Mouse (Mus musculus): ENCODE results near the gene Nat10. TPM values are rescaled to one million over a fixed set of nuclear protein-coding genes. Genes with fewer than 3 reads are reported as not detected.

Gene Nat10
- polyA plus RNA-seq, 1 experiment from 2014 or later: 55.1 TPM

- no peak for DNase-seq (ENCODE audit: low spot score)
- H3K27ac ChIP-seq (ENCODE audit: low read depth, low read length): no peak overlapping the region
- H3K4me2 ChIP-seq: no peak overlapping the region
- no peak overlapping the region for H3K4me3 ChIP-seq (ENCODE audit: low read depth, low read length)
- no peak overlapping the region for H3K9ac ChIP-seq (ENCODE audit: low read depth, low read length)
- H3K9me3 ChIP-seq (ENCODE audit: control insufficient read depth, low read length): no peaks in the 10 kb centered on the region
- no peaks in the 10 kb centered on the region for H3K36me3 ChIP-seq (ENCODE audit: control insufficient read depth, insufficient read depth, low read length)
- WGBS: 67% methylated on average over 9 of the region's 9 CpGs
- no peaks in the 10 kb centered on the region for H3K4me1 ChIP-seq (replicated peaks; ENCODE audit: control insufficient read depth, insufficient read depth, low read length)
- ATAC-seq (replicated peaks; ENCODE audit: low FRiP score): no peak
- no peaks in the 10 kb centered on the region for H3K27me3 ChIP-seq (replicated peaks; ENCODE audit: control insufficient read depth, insufficient read depth, low read length)
These were observed 78.8 kb downstream of the Nat10 start for GRCm38 (mm10) chr2:103682261-103682722.

DNA sequence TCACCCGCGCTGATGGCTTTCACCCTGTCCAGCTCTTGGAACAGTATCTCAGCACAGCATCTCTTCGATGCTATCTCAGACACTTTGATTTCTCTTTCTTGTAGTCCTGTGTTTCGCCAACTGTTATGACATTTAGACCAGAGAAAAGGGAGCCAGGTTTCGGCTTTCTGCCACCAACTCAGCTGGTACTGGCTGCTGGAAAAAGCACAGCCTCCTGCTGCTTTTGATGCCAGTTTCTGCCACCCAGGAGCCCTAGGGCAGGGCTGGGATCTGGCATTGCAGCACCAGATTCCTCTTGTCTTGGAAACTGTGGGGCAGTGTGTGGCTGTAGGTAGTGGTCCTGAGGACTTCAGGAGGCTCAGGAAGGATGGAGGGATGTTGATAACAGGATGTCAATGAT is 79.9 kb downstream of the Nat10 start:
- 72% methylated on average over 5 of the region's 5 CpGs for WGBS
- H3K27me3 ChIP-seq (replicated peaks; ENCODE audit: control insufficient read depth, insufficient read depth, low read length): no peaks in the 10 kb centered on the region
- no peaks in the 10 kb centered on the region for H3K9me3 ChIP-seq (ENCODE audit: control insufficient read depth, low read length)
- H3K9ac ChIP-seq (ENCODE audit: low read depth, low read length): no peak overlapping the region
- no peak overlapping the region for H3K27ac ChIP-seq (ENCODE audit: low read depth, low read length)
- ATAC-seq (replicated peaks; ENCODE audit: low FRiP score) (no peak), DNase-seq (ENCODE audit: low spot score) (no peak)
- 0 out of 2 replicates have a peak, but pooled peaks cover under 1% of the 10 kb centered on the region for H3K4me1 ChIP-seq (replicated peaks; ENCODE audit: control insufficient read depth, insufficient read depth, low read length)
- no peak overlapping the region for H3K4me3 ChIP-seq (ENCODE audit: low read depth, low read length)
- no peaks in the 10 kb centered on the region for H3K36me3 ChIP-seq (ENCODE audit: control insufficient read depth, insufficient read depth, low read length)
- no peak overlapping the region for H3K4me2 ChIP-seq

DNA sequence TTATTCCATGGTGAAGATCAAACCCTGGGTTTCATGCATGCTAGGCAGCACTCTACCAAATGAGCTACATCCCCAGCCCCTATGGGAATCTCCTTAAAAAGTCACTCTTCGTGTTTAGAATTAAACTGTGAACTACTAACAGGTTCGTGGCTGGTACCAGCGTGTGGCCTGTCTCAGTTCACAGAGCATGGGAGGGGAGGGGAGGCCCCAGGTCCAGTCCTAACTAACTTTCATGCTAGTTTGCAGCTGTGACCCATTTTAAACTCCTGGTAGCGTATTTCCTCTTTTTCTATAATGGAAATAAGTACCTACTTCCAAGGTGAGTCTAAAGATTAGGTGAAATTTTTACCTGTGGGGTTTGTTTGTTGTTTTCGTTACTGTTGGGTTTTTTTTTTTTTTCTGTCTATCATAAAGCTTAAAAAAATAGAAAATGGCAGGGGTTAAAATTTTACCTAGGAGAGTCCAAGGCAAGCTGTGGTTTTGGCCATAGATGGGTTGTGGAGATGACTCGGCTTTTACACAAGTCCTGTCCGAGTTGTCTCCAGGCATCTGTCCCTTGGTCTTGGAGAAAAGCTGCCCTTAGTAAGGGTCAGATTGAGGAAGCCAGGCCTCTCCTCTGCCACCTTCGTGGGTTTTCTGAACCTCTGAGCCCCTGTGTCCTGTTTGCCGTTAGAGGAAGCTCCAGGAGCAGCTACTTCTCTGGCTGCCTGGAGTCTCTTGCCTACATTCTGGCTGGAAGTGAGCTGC is 80.5 kb downstream of the Nat10 start:
- no peak overlapping the region for H3K4me3 ChIP-seq (ENCODE audit: low read depth, low read length)
- H3K9me3 ChIP-seq (ENCODE audit: control insufficient read depth, low read length): no peaks in the 10 kb centered on the region
- no peak overlapping the region for H3K9ac ChIP-seq (ENCODE audit: low read depth, low read length)
- no peak overlapping the region for H3K27ac ChIP-seq (ENCODE audit: low read depth, low read length)
- WGBS: 55% methylated on average over 9 of the region's 9 CpGs
- ATAC-seq (replicated peaks; ENCODE audit: low FRiP score): no peak
- H3K36me3 ChIP-seq (ENCODE audit: control insufficient read depth, insufficient read depth, low read length): no peaks in the 10 kb centered on the region
- H3K4me1 ChIP-seq (replicated peaks; ENCODE audit: control insufficient read depth, insufficient read depth, low read length): 0 out of 2 replicates have a peak, but pooled peaks cover 3% of the 10 kb centered on the region
- DNase-seq (ENCODE audit: low spot score): no peak
- no peak overlapping the region for H3K4me2 ChIP-seq
- H3K27me3 ChIP-seq (replicated peaks; ENCODE audit: control insufficient read depth, insufficient read depth, low read length): no peaks in the 10 kb centered on the region

DNA sequence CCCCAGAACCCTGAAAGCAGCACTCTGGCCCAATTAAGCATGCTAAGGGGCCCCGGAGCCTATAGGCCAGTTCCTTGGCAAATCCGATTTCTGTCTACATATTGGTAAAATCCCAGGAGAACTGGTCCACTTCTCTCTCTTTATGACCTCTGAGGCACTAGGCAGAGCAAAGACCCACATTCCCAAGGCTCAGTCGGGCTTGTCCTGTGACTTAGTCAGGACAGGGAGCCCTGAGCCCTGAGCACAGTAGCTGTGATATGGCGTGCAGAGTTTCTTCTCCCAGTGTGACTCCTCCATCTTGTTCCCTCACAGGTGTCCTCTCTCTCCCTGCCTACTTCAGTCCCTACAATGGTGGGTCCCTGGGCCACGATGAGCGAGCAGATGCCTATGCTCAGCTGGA is 82.6 kb downstream of the Nat10 start:
- no peak overlapping the region for H3K4me2 ChIP-seq
- DNase-seq (ENCODE audit: low spot score): no peak

GRCm38 (mm10) chr2:103677614-103678369 is 83.3 kb downstream of the Nat10 start:
- WGBS: 78% methylated on average over 7 of the region's 7 CpGs
- Histone ChIP-seq H3K4me1 (replicated peaks; ENCODE audit: control insufficient read depth, insufficient read depth, low read length) (0 out of 2 replicates have a peak, but pooled peaks cover 3% of the 10 kb centered on the region), H3K27me3 (replicated peaks; ENCODE audit: control insufficient read depth, insufficient read depth, low read length) (no peaks in the 10 kb centered on the region), H3K36me3 (ENCODE audit: control insufficient read depth, insufficient read depth, low read length) (no peaks in the 10 kb centered on the region), H3K9me3 (ENCODE audit: control insufficient read depth, low read length) (no peaks in the 10 kb centered on the region), H3K4me2 (no peak overlapping the region), H3K27ac (ENCODE audit: low read depth, low read length) (no peak overlapping the region), H3K4me3 (ENCODE audit: low read depth, low read length) (no peak overlapping the region), H3K9ac (ENCODE audit: low read depth, low read length) (no peak overlapping the region)
- ATAC-seq (replicated peaks; ENCODE audit: low FRiP score) (no peak), DNase-seq (ENCODE audit: low spot score) (no peak)

More for the DNA sequence above, 82.6 kb downstream of the Nat10 start:
- no peak for ATAC-seq (replicated peaks; ENCODE audit: low FRiP score)
- H3K9me3 ChIP-seq (ENCODE audit: control insufficient read depth, low read length): no peaks in the 10 kb centered on the region
- WGBS: 85% methylated on average over 6 of the region's 6 CpGs
- H3K27ac ChIP-seq (ENCODE audit: low read depth, low read length): no peak overlapping the region
- no peak overlapping the region for H3K9ac ChIP-seq (ENCODE audit: low read depth, low read length)
- H3K4me3 ChIP-seq (ENCODE audit: low read depth, low read length): no peak overlapping the region
- H3K36me3 ChIP-seq (ENCODE audit: control insufficient read depth, insufficient read depth, low read length): no peaks in the 10 kb centered on the region
- H3K4me1 ChIP-seq (replicated peaks; ENCODE audit: control insufficient read depth, insufficient read depth, low read length): 0 out of 2 replicates have a peak, but pooled peaks cover 3% of the 10 kb centered on the region
- no peaks in the 10 kb centered on the region for H3K27me3 ChIP-seq (replicated peaks; ENCODE audit: control insufficient read depth, insufficient read depth, low read length)

DNA sequence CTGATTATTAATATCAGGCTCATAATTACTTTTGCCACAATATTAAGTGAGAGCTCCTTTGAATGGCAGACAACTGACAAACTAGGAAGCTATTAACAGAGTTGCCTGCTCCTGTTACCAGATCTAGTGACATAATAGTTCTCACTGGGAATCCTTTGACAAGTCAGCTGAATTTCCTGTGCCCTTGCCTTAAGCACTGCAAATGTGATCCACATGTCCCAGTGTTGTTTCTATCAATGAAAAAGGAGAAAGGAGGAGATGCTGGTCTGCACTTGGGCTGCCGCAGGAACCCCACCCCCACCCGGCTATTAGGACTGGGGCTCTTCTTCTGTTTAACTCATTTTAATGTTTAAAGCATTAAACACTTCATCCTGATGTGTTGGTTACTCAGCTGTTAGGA is 84.3 kb downstream of the Nat10 start:
- ATAC-seq (replicated peaks; ENCODE audit: low FRiP score) (no peak), DNase-seq (ENCODE audit: low spot score) (no peak)
- Histone ChIP-seq H3K27ac (ENCODE audit: low read depth, low read length) (no peak overlapping the region), H3K4me1 (replicated peaks; ENCODE audit: control insufficient read depth, insufficient read depth, low read length) (0 out of 2 replicates have a peak, but pooled peaks cover 3% of the 10 kb centered on the region), H3K9ac (ENCODE audit: low read depth, low read length) (no peak overlapping the region), H3K4me2 (no peak overlapping the region), H3K9me3 (ENCODE audit: control insufficient read depth, low read length) (no peaks in the 10 kb centered on the region), H3K4me3 (ENCODE audit: low read depth, low read length) (no peak overlapping the region), H3K27me3 (replicated peaks; ENCODE audit: control insufficient read depth, insufficient read depth, low read length) (no peaks in the 10 kb centered on the region), H3K36me3 (ENCODE audit: control insufficient read depth, insufficient read depth, low read length) (no peaks in the 10 kb centered on the region)
- 70% methylated on average over 2 of the region's 2 CpGs for WGBS

DNA sequence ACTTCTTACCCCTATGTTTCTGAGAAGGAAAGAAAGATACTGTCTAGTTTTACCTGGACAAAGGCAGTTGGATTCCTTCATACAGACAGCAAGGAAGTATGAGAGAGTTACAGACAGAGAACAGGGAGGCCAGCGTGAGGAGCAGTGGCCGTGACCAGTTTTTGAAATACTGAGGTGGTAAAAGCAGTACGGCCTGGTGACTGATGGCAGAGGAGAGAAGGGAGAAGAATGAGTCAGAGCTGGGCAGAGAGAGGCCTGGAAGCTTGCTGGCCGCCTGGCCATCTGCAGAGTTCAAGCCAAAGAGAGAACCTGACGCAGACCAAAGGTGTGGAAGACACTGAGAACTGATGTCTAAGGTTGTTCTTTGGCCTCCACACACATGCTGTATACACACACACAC is 85.7 kb downstream of the Nat10 start:
- no peaks in the 10 kb centered on the region for H3K9me3 ChIP-seq (ENCODE audit: control insufficient read depth, low read length)
- H3K27ac ChIP-seq (ENCODE audit: low read depth, low read length): no peak overlapping the region
- 82% methylated on average over 5 of the region's 5 CpGs for WGBS
- ATAC-seq (replicated peaks; ENCODE audit: low FRiP score) (no peak), DNase-seq (ENCODE audit: low spot score) (no peak)
- 0 out of 2 replicates have a peak, but pooled peaks cover 3% of the 10 kb centered on the region for H3K4me1 ChIP-seq (replicated peaks; ENCODE audit: control insufficient read depth, insufficient read depth, low read length)
- H3K9ac ChIP-seq (ENCODE audit: low read depth, low read length): no peak overlapping the region
- no peak overlapping the region for H3K4me2 ChIP-seq
- H3K27me3 ChIP-seq (replicated peaks; ENCODE audit: control insufficient read depth, insufficient read depth, low read length): no peaks in the 10 kb centered on the region
- no peak overlapping the region for H3K4me3 ChIP-seq (ENCODE audit: low read depth, low read length)
- no peaks in the 10 kb centered on the region for H3K36me3 ChIP-seq (ENCODE audit: control insufficient read depth, insufficient read depth, low read length)

DNA sequence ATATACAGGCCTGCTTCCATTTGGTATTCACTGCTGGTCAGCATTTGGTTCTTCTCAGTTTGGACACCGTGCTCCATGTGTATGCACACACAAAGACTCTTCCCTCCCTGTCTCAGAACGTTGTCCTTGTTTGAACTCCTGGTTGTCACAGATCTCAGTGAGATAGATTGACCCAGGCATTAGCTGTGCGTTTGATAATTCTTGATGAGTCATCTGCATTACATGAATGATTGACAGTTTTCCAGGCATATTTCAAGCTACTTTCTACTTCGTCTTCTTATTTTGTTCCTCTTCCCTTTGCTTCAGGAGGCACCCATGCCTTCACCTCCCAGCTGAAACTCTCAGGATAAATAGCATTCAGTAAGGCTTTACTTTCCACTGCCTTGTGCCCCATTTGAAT is 87.5 kb downstream of the Nat10 start:
- H3K36me3 ChIP-seq (ENCODE audit: control insufficient read depth, insufficient read depth, low read length): no peaks in the 10 kb centered on the region
- no peak overlapping the region for H3K9ac ChIP-seq (ENCODE audit: low read depth, low read length)
- no peak for DNase-seq (ENCODE audit: low spot score)
- H3K27ac ChIP-seq (ENCODE audit: low read depth, low read length): no peak overlapping the region
- 55% methylated on average over 4 of the region's 4 CpGs for WGBS
- H3K27me3 ChIP-seq (replicated peaks; ENCODE audit: control insufficient read depth, insufficient read depth, low read length): no peaks in the 10 kb centered on the region
- no peak for ATAC-seq (replicated peaks; ENCODE audit: low FRiP score)
- 0 out of 2 replicates have a peak, but pooled peaks cover 3% of the 10 kb centered on the region for H3K4me1 ChIP-seq (replicated peaks; ENCODE audit: control insufficient read depth, insufficient read depth, low read length)
- H3K9me3 ChIP-seq (ENCODE audit: control insufficient read depth, low read length): no peaks in the 10 kb centered on the region
- no peak overlapping the region for H3K4me3 ChIP-seq (ENCODE audit: low read depth, low read length)
- H3K4me2 ChIP-seq: no peak overlapping the region

All from liver, embryonic 11.5 days (tissue).